ENCODE assay signal across 18 mouse cellular contexts in the genomic region with DNA sequence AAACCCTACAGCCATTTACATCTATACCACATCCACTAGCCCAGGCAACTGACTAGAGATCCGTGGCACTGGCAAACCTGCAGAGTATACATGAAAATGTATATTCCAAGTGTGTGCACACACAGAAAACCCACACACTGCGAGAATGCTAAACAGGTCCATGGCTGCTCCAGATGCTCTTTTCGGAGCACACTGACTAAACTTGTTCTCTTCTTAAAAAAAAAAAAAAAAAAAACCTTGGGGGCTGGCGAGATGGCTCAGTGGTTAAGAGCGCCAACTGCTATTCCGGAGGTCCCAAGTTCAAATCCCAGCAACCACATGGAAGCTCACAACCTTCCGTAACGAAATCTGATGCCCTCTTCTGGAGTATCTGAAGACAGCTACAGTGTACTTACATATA. TPM values are rescaled to one million over a fixed set of nuclear protein-coding genes. Genes with fewer than 3 reads are reported as not detected.
DNase-seq lines count a peak whose midpoint lies in the region; ATAC-seq and TF ChIP-seq lines count a peak whose summit lies in the region.
"Had no signal": no experiment of that assay in that cellular context is flagged by ENCODE, and none has a peak within 500 bp of the region (broad histone marks: within the 10 kb centered on the region; RNA-seq: fewer than 3 reads in every experiment).

No protein-coding gene starts in this region.

- no peak for TF ChIP-seq EP300 in heart, postnatal 0 days (IDR thresholded peaks at IDR 0.05; ENCODE audit: low read depth)

- no peak overlapping the region for H3K4me2 ChIP-seq in heart, postnatal 0 days (ENCODE audit: low read depth, low read length)
- H3K4me2 ChIP-seq in kidney, embryonic 16.5 days (replicated peaks; ENCODE audit: low read depth, low read length), result no peak overlapping the region
- H3K4me2 ChIP-seq in kidney, embryonic 14.5 days (replicated peaks; ENCODE audit: low read depth, low read length), result no peak overlapping the region
- no peak overlapping the region for H3K4me2 ChIP-seq in forebrain, embryonic 11.5 days (ENCODE audit: low read depth, low read length, severe bottlenecking)
- H3K4me2 ChIP-seq in intestine, embryonic 16.5 days (ENCODE audit: low read depth, low read length), result no peak overlapping the region
- no peak overlapping the region for H3K4me2 ChIP-seq in neural tube, embryonic 15.5 days
- H3K4me2 ChIP-seq: intestine, embryonic 15.5 days; liver, embryonic 13.5 days; midbrain, embryonic 15.5 days; stomach, embryonic 15.5 days had no signal

- H3K36me3 ChIP-seq in heart, postnatal 0 days (replicated peaks; ENCODE audit: control insufficient read depth, insufficient read depth, low read length), result no peaks in the 10 kb centered on the region
- no peaks in the 10 kb centered on the region for H3K36me3 ChIP-seq in kidney, embryonic 16.5 days (ENCODE audit: insufficient read depth, low read length)
- no peaks in the 10 kb centered on the region for H3K36me3 ChIP-seq in kidney, embryonic 14.5 days (ENCODE audit: control insufficient read depth, insufficient read depth, low read length)
- peaks cover 20% of the 10 kb centered on the region for H3K36me3 ChIP-seq in E14TG2a.4 (ENCODE audit: insufficient read depth, low read length)
- no peaks in the 10 kb centered on the region for H3K36me3 ChIP-seq in forebrain, embryonic 11.5 days (ENCODE audit: control insufficient read depth, insufficient read depth, low read length)
- H3K36me3 ChIP-seq in intestine, embryonic 16.5 days (ENCODE audit: control insufficient read depth, insufficient read depth, low read length), result no peaks in the 10 kb centered on the region
- H3K36me3 ChIP-seq in neural tube, embryonic 15.5 days, result no peaks in the 10 kb centered on the region
- H3K36me3 ChIP-seq: intestine, embryonic 15.5 days; limb, embryonic 12.5 days; liver, embryonic 13.5 days; midbrain, embryonic 15.5 days; stomach, embryonic 15.5 days had no signal

- H3K4me1 ChIP-seq in heart, postnatal 0 days (ENCODE audit: control insufficient read depth, insufficient read depth), result peaks cover 6% of the 10 kb centered on the region; the same call in 1 of the 2 replicates
- peaks cover 14% of the 10 kb centered on the region for H3K4me1 ChIP-seq in kidney, embryonic 16.5 days (ENCODE audit: insufficient read depth, low read length)
- H3K4me1 ChIP-seq in kidney, embryonic 14.5 days (ENCODE audit: control insufficient read depth, insufficient read depth, low read length), result peaks cover 9% of the 10 kb centered on the region; the same call in 1 of the 2 replicates
- H3K4me1 ChIP-seq in E14TG2a.4 (replicated peaks; ENCODE audit: low read depth, low read length), result peaks cover 75% of the 10 kb centered on the region
- peaks cover 6% of the 10 kb centered on the region for H3K4me1 ChIP-seq in forebrain, embryonic 11.5 days (replicated peaks; ENCODE audit: control insufficient read depth, insufficient read depth, low read length)
- peaks cover 2% of the 10 kb centered on the region; the same call in 1 of the 2 replicates for H3K4me1 ChIP-seq in intestine, embryonic 16.5 days (ENCODE audit: control insufficient read depth, insufficient read depth, low read length)
- H3K4me1 ChIP-seq in neural tube, embryonic 15.5 days, result peaks cover 20% of the 10 kb centered on the region
- H3K4me1 ChIP-seq: stomach, embryonic 15.5 days had no signal

- H3K27ac ChIP-seq in heart, postnatal 0 days (ENCODE audit: low read depth), result peak overlapping the region; percentile 30; the same call in 1 of the 2 replicates
- peak overlapping the region; percentile 90; the same call in 1 of the 2 replicates for H3K27ac ChIP-seq in kidney, embryonic 16.5 days (ENCODE audit: low read length)
- H3K27ac ChIP-seq in kidney, embryonic 14.5 days (ENCODE audit: low read depth, low read length), result no peak overlapping the region
- peak overlapping the region; percentile 67 for H3K27ac ChIP-seq in forebrain, embryonic 11.5 days (ENCODE audit: low read depth, low read length)
- no peak overlapping the region for H3K27ac ChIP-seq in intestine, embryonic 16.5 days (ENCODE audit: low read length)
- no peak overlapping the region for H3K27ac ChIP-seq in neural tube, embryonic 15.5 days (replicated peaks)
- H3K27ac ChIP-seq: intestine, embryonic 15.5 days; liver, embryonic 13.5 days; macrophage; stomach, embryonic 15.5 days had no signal

- ATAC-seq in heart, postnatal 0 days (ENCODE audit: insufficient read depth, low read depth), result no peak
- ATAC-seq in kidney, embryonic 16.5 days (ENCODE audit: low FRiP score, low TSS enrichment), result no peak
- ATAC-seq in kidney, embryonic 14.5 days (ENCODE audit: low FRiP score, low TSS enrichment), result no peak
- no peak for ATAC-seq in forebrain, embryonic 11.5 days (replicated peaks; ENCODE audit: low FRiP score)
- ATAC-seq in intestine, embryonic 16.5 days, result no peak
- ATAC-seq in neural tube, embryonic 15.5 days (ENCODE audit: low FRiP score), result no peak
- ATAC-seq: intestine, embryonic 15.5 days; midbrain, embryonic 15.5 days had no signal

- WGBS in heart, postnatal 0 days, result 87% methylated on average over 8 of the region's 8 CpGs
- WGBS in kidney, embryonic 16.5 days, result 91% methylated on average over 8 of the region's 8 CpGs
- WGBS in kidney, embryonic 14.5 days, result 90% methylated on average over 8 of the region's 8 CpGs
- 77% methylated on average over 8 of the region's 8 CpGs for WGBS in forebrain, embryonic 11.5 days
- 92% methylated on average over 8 of the region's 8 CpGs for WGBS in intestine, embryonic 16.5 days
- WGBS in neural tube, embryonic 15.5 days, result 85% methylated on average over 8 of the region's 8 CpGs

- H3K27me3 ChIP-seq in heart, postnatal 0 days (ENCODE audit: control insufficient read depth, insufficient read depth, low read length), result no peaks in the 10 kb centered on the region
- H3K27me3 ChIP-seq in kidney, embryonic 16.5 days (ENCODE audit: insufficient read depth, low read length), result no peaks in the 10 kb centered on the region
- H3K27me3 ChIP-seq in kidney, embryonic 14.5 days (ENCODE audit: control insufficient read depth, insufficient read depth, low read length), result no peaks in the 10 kb centered on the region
- H3K27me3 ChIP-seq in E14TG2a.4 (ENCODE audit: insufficient read depth, low read length), result no peaks in the 10 kb centered on the region
- no peaks in the 10 kb centered on the region for H3K27me3 ChIP-seq in forebrain, embryonic 11.5 days (ENCODE audit: control insufficient read depth, insufficient read depth, low read length)
- no peaks in the 10 kb centered on the region for H3K27me3 ChIP-seq in intestine, embryonic 16.5 days (replicated peaks; ENCODE audit: control insufficient read depth, insufficient read depth, low read length)
- H3K27me3 ChIP-seq in neural tube, embryonic 15.5 days (replicated peaks), result no peaks in the 10 kb centered on the region
- H3K27me3 ChIP-seq: intestine, embryonic 15.5 days; midbrain, embryonic 15.5 days; stomach, embryonic 15.5 days had no signal

- no peak for DNase-seq in heart, postnatal 0 days (ENCODE audit: low spot score)
- DNase-seq in heart, adult 18-20 months, result no peak
- DNase-seq in forebrain, embryonic 11.5 days (ENCODE audit: low spot score), result no peak
- DNase-seq: adrenal gland, adult 2 months; cerebellum, adult 8-10 months; liver, embryonic 13.5 days; right cerebral cortex, postnatal 25 days; thymus, adult 18-20 months had no signal

- no peak for TF ChIP-seq CTCF in heart, postnatal 0 days (IDR thresholded peaks at IDR 0.05; ENCODE audit: low read depth)
- no peak for TF ChIP-seq CTCF in E14TG2a.4 (conservative IDR thresholded peaks at IDR 0.05; ENCODE audit: low read length)

- no peak overlapping the region for H3K9ac ChIP-seq in heart, postnatal 0 days (replicated peaks; ENCODE audit: low read depth, low read length)
- H3K9ac ChIP-seq in kidney, embryonic 16.5 days (replicated peaks; ENCODE audit: low read length), result no peak overlapping the region
- no peak overlapping the region for H3K9ac ChIP-seq in kidney, embryonic 14.5 days (ENCODE audit: low read depth, low read length)
- no peak overlapping the region for H3K9ac ChIP-seq in forebrain, embryonic 11.5 days (ENCODE audit: low read length)
- no peak overlapping the region for H3K9ac ChIP-seq in intestine, embryonic 16.5 days (ENCODE audit: low read depth, low read length)
- no peak overlapping the region for H3K9ac ChIP-seq in neural tube, embryonic 15.5 days (replicated peaks)
- H3K9ac ChIP-seq: liver, embryonic 13.5 days; stomach, embryonic 15.5 days had no signal

- H3K4me3 ChIP-seq in heart, postnatal 0 days (ENCODE audit: low read depth, low read length), result no peak overlapping the region
- no peak overlapping the region for H3K4me3 ChIP-seq in kidney, embryonic 16.5 days (ENCODE audit: low read length)
- no peak overlapping the region for H3K4me3 ChIP-seq in kidney, embryonic 14.5 days (ENCODE audit: low read length)
- H3K4me3 ChIP-seq in E14TG2a.4 (replicated peaks; ENCODE audit: low read length), result peak overlapping the region; percentile 78
- no peak overlapping the region for H3K4me3 ChIP-seq in forebrain, embryonic 11.5 days (ENCODE audit: low read depth, low read length)
- no peak overlapping the region for H3K4me3 ChIP-seq in intestine, embryonic 16.5 days (ENCODE audit: low read length)
- H3K4me3 ChIP-seq in neural tube, embryonic 15.5 days (replicated peaks), result no peak overlapping the region
- H3K4me3 ChIP-seq: intestine, embryonic 15.5 days; liver, embryonic 13.5 days; midbrain, embryonic 15.5 days; stomach, embryonic 15.5 days had no signal

- no peaks in the 10 kb centered on the region for H3K9me3 ChIP-seq in heart, postnatal 0 days (replicated peaks; ENCODE audit: control insufficient read depth, low read length)
- H3K9me3 ChIP-seq in kidney, embryonic 16.5 days (ENCODE audit: low read length), result no peaks in the 10 kb centered on the region
- no peaks in the 10 kb centered on the region for H3K9me3 ChIP-seq in kidney, embryonic 14.5 days (ENCODE audit: control insufficient read depth, low read length)
- H3K9me3 ChIP-seq in E14TG2a.4 (ENCODE audit: low read length), result no peaks in the 10 kb centered on the region
- no peaks in the 10 kb centered on the region for H3K9me3 ChIP-seq in forebrain, embryonic 11.5 days (ENCODE audit: control insufficient read depth, low read length)
- H3K9me3 ChIP-seq in intestine, embryonic 16.5 days (ENCODE audit: control insufficient read depth, low read length), result no peaks in the 10 kb centered on the region
- no peaks in the 10 kb centered on the region for H3K9me3 ChIP-seq in neural tube, embryonic 15.5 days (replicated peaks)
- H3K9me3 ChIP-seq: intestine, embryonic 15.5 days; limb, embryonic 12.5 days; liver, embryonic 13.5 days; midbrain, embryonic 15.5 days; stomach, embryonic 15.5 days had no signal

RNA-seq across cellular contexts. Expression of gene Mok, which starts 2.9 kb away (rescaled TPM):
- 3.1 and 7.4 TPM in 2 replicates for total RNA-seq in heart, postnatal 0 days (2014; rRNA removed; ENCODE audit: low replicate concordance)
- polyA plus RNA-seq in heart, postnatal 0 days (2015; fragmentation: Nextera tagmentation; extraction: Ambion mirVana), result 2.2 and 2.3 TPM in 2 replicates
- 1 to 10 TPM in 1 of 2 experiments, under 1 TPM in 1; 0.80 to 1.4 TPM for total RNA-seq in heart, adult 18-20 months (2021)
- 7.2 and 8.2 TPM in 2 replicates for polyA plus RNA-seq in kidney, embryonic 16.5 days (2015; fragmentation: Nextera tagmentation; extraction: Ambion mirVana)
- polyA plus RNA-seq in kidney, embryonic 14.5 days (2014; fragmentation: Nextera tagmentation; extraction: Ambion mirVana), result 6.8 and 9.0 TPM in 2 replicates
- polyA plus RNA-seq in forebrain, embryonic 11.5 days (2014; fragmentation: Nextera tagmentation; extraction: Ambion mirVana), result 12.5 and 14.1 TPM in 2 replicates
- 1.7 and 2.9 TPM in 2 replicates for polyA plus RNA-seq in intestine, embryonic 16.5 days (2015; fragmentation: Nextera tagmentation; extraction: Ambion mirVana)
- 10.8 and 12.3 TPM in 2 replicates for polyA plus RNA-seq in neural tube, embryonic 15.5 days (2015; fragmentation: Nextera tagmentation; extraction: Ambion mirVana)

RNA-seq across cellular contexts. Expression of gene Zfp839, which starts 12.2 kb away (rescaled TPM):
- 4.1 and 6.3 TPM in 2 replicates for total RNA-seq in heart, postnatal 0 days (2014; rRNA removed; ENCODE audit: low replicate concordance)
- polyA plus RNA-seq in heart, postnatal 0 days (2015; fragmentation: Nextera tagmentation; extraction: Ambion mirVana), result 2.6 and 3.2 TPM in 2 replicates
- 10 to 100 TPM; 10.3 to 11.4 TPM for total RNA-seq in heart, adult 18-20 months (2021)
- 6.4 and 7.1 TPM in 2 replicates for polyA plus RNA-seq in kidney, embryonic 16.5 days (2015; fragmentation: Nextera tagmentation; extraction: Ambion mirVana)
- 4.2 and 6.0 TPM in 2 replicates for polyA plus RNA-seq in kidney, embryonic 14.5 days (2014; fragmentation: Nextera tagmentation; extraction: Ambion mirVana)
- 3.4 and 4.6 TPM in 2 replicates for polyA plus RNA-seq in forebrain, embryonic 11.5 days (2014; fragmentation: Nextera tagmentation; extraction: Ambion mirVana)
- polyA plus RNA-seq in intestine, embryonic 16.5 days (2015; fragmentation: Nextera tagmentation; extraction: Ambion mirVana), result 3.7 and 4.9 TPM in 2 replicates
- 5.0 and 5.1 TPM in 2 replicates for polyA plus RNA-seq in neural tube, embryonic 15.5 days (2015; fragmentation: Nextera tagmentation; extraction: Ambion mirVana)

RNA-seq across cellular contexts. Expression of gene Cinp, which starts 51.1 kb away (rescaled TPM):
- 59.1 and 91.0 TPM in 2 replicates for total RNA-seq in heart, postnatal 0 days (2014; rRNA removed; ENCODE audit: low replicate concordance)
- 44.0 and 47.8 TPM in 2 replicates for polyA plus RNA-seq in heart, postnatal 0 days (2015; fragmentation: Nextera tagmentation; extraction: Ambion mirVana)
- 10 to 100 TPM; 26.9 to 29.5 TPM for total RNA-seq in heart, adult 18-20 months (2021)
- 79.9 and 82.9 TPM in 2 replicates for polyA plus RNA-seq in kidney, embryonic 16.5 days (2015; fragmentation: Nextera tagmentation; extraction: Ambion mirVana)
- polyA plus RNA-seq in kidney, embryonic 14.5 days (2014; fragmentation: Nextera tagmentation; extraction: Ambion mirVana), result 82.2 and 93.7 TPM in 2 replicates
- polyA plus RNA-seq in forebrain, embryonic 11.5 days (2014; fragmentation: Nextera tagmentation; extraction: Ambion mirVana), result 92.7 and 96.0 TPM in 2 replicates
- 65.0 and 72.7 TPM in 2 replicates for polyA plus RNA-seq in intestine, embryonic 16.5 days (2015; fragmentation: Nextera tagmentation; extraction: Ambion mirVana)
- 87.6 and 88.5 TPM in 2 replicates for polyA plus RNA-seq in neural tube, embryonic 15.5 days (2015; fragmentation: Nextera tagmentation; extraction: Ambion mirVana)

RNA-seq across cellular contexts. Expression of gene Tecpr2, which starts 51.2 kb away (rescaled TPM):
- 4.1 and 4.7 TPM in 2 replicates for total RNA-seq in heart, postnatal 0 days (2014; rRNA removed; ENCODE audit: low replicate concordance)
- 1.3 and 1.4 TPM in 2 replicates for polyA plus RNA-seq in heart, postnatal 0 days (2015; fragmentation: Nextera tagmentation; extraction: Ambion mirVana)
- total RNA-seq in heart, adult 18-20 months (2021), result 1 to 10 TPM; 5.1 to 6.0 TPM
- 3.6 and 4.5 TPM in 2 replicates for polyA plus RNA-seq in kidney, embryonic 16.5 days (2015; fragmentation: Nextera tagmentation; extraction: Ambion mirVana)
- 2.8 and 3.6 TPM in 2 replicates for polyA plus RNA-seq in kidney, embryonic 14.5 days (2014; fragmentation: Nextera tagmentation; extraction: Ambion mirVana)
- 6.0 and 6.6 TPM in 2 replicates for polyA plus RNA-seq in forebrain, embryonic 11.5 days (2014; fragmentation: Nextera tagmentation; extraction: Ambion mirVana)
- polyA plus RNA-seq in intestine, embryonic 16.5 days (2015; fragmentation: Nextera tagmentation; extraction: Ambion mirVana), result 2.2 and 2.4 TPM in 2 replicates
- polyA plus RNA-seq in neural tube, embryonic 15.5 days (2015; fragmentation: Nextera tagmentation; extraction: Ambion mirVana), result 6.2 TPM in 2 replicates

Comparison
In these comparisons a context has a peak if more than half of its experiments do, and no peak if none do; other contexts are left out.
1. H3K27ac ChIP-seq: peak in heart, postnatal 0 days (single experiment), kidney, embryonic 16.5 days (single experiment) and forebrain, embryonic 11.5 days (single experiment); none in kidney, embryonic 14.5 days (single experiment), intestine, embryonic 16.5 days (single experiment) and neural tube, embryonic 15.5 days (single experiment).